Mouse (Mus musculus) lung, embryonic 14.5 days (tissue): Measurements from ENCODE around the gene Radil. TPM values are rescaled to one million over a fixed set of nuclear protein-coding genes. Genes with fewer than 3 reads are reported as not detected.

Experiments used
- ATAC-seq: fragments of 200-750 bp; cut with Nextera tagmentation; 2 replicates; pipeline ENCODE4 v1.8.0; 2017; ENCODE audit warnings: mild to moderate bottlenecking, moderate TSS enrichment, moderate library complexity; ENCODE audit not compliant: insufficient read depth
- DNase-seq: peaks from one replicate; pipeline ENCODE4 v3.0.0-alpha.2; 2015
- H3K27ac ChIP-seq: fragments of 300-500 bp; sonication (generic); 2 replicates; pipeline ENCODE4 v1.5.1; 2014; ENCODE audit warnings: low read depth, mild to moderate bottlenecking, moderate library complexity
- H3K27me3 ChIP-seq: fragments of 300-500 bp; sonication (generic); 2 replicates; pipeline ENCODE4 v1.6.1; 2014; ENCODE audit warnings: low read length, control low read depth; ENCODE audit not compliant: insufficient read depth
- H3K36me3 ChIP-seq: fragments of 300-500 bp; sonication (generic); 2 replicates; pipeline ENCODE4 v1.6.1; 2014; ENCODE audit warnings: control low read depth; ENCODE audit not compliant: insufficient read depth
- H3K4me1 ChIP-seq: fragments of 300-500 bp; sonication (generic); 2 replicates; pipeline ENCODE4 v1.6.1; 2014; ENCODE audit warnings: antibody characterized with exemption, control low read depth; ENCODE audit not compliant: insufficient read depth
- H3K4me2 ChIP-seq: fragments of 300-500 bp; sonication (generic); 2 replicates; pipeline ENCODE4 v1.6.1; 2014; ENCODE audit warnings: mild to moderate bottlenecking
- H3K4me3 ChIP-seq: fragments of 300-500 bp; sonication (generic); 2 replicates; pipeline ENCODE4 v1.5.1; 2014; ENCODE audit warnings: low read depth, low read length
- H3K9ac ChIP-seq: fragments of 300-500 bp; sonication (generic); 2 replicates; pipeline ENCODE4 v1.6.1; 2014
- H3K9me3 ChIP-seq: fragments of 300-500 bp; sonication (generic); 2 replicates; pipeline ENCODE4 v1.6.1; 2016; ENCODE audit warnings: low read depth, low read length, control low read depth
- CTCF ChIP-seq: IDR thresholded peaks from 2 replicates; pipeline ENCODE4 v1.5.1; 2016; ENCODE audit warnings: antibody characterized with exemption, low read depth
- WGBS: fragments of 180-500 bp; shearing (Covaris S2); extraction: QIAGEN DNeasy Blood & Tissue Kit; methylation state at CpG from one replicate; pipeline ENCODE4 v1.1.7; 2014; 5-methylcytosine and 5-hydroxymethylcytosine counted together
- polyA plus RNA-seq: library from polyadenylated mRNA; unstranded; fragments of >200 nt; fragmentation: Nextera tagmentation; extraction: Ambion mirVana; gene quantifications from 2 replicates; pipeline ENCODE4 v1.2.1, GENCODE M21; 2014

Gene Radil
- polyA plus RNA-seq, 1 experiment from 2014 or later, result 2.6 TPM

- WGBS, result 78% methylated on average over 5 of the region's 5 CpGs
- no peak overlapping the region for H3K4me2 ChIP-seq
- no peaks in the 10 kb centered on the region for H3K4me1 ChIP-seq
- H3K9ac ChIP-seq, result no peak overlapping the region
- no peaks in the 10 kb centered on the region for H3K9me3 ChIP-seq
- H3K27me3 ChIP-seq, result 0 out of 2 replicates have a peak, but pooled peaks cover under 1% of the 10 kb centered on the region
- H3K27ac ChIP-seq, result no peak overlapping the region
- H3K36me3 ChIP-seq, result no peaks in the 10 kb centered on the region
- H3K4me3 ChIP-seq, result no peak overlapping the region
- TF ChIP-seq CTCF, result no peak
- ATAC-seq (no peak), DNase-seq (no peak)
Measured at GRCm38 (mm10) chr5:142555866-142556265, 5.0 kb upstream of the Radil start.

DNA sequence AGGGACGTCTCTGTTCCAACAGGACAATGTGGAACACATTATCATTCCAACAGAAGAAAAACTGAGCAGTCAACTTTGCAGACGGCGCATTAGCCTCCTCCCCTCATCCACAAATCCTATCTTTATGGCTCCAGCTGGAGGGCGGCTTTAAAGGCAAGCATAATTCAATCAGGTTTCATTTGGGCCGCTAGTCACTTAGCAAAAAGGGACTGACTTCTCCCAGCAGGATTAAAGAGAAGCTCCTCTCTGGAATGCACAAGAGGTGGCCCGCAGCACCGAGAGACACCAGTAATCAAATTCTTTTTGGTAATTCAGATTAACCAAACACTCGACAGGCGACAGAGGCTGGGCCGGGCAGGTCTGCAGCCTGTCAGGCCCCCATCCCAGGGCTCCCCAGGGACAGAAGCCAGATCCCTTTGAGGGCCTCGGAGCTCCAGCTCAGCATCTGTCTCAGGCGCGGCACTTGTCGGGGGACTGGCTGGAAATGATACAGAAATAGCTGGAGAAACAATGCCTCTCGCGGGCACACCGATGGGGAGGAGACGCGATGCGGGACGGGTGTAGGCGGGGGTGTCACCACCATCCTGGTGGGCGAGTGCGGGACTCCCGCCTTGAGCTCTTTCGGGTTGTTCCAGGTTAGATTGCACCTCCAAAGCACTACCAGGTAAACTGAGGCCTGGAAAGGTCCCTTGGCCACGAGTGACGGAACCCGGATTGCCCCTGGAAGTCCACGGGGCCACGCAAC is 765 bp downstream of the Radil start:
- H3K27me3 ChIP-seq, result 0 out of 2 replicates have a peak, but pooled peaks cover 7% of the 10 kb centered on the region
- ATAC-seq, result peak; percentile 28
- H3K36me3 ChIP-seq, result no peaks in the 10 kb centered on the region
- peak overlapping the region; percentile 55 for H3K9ac ChIP-seq
- no peaks in the 10 kb centered on the region for H3K9me3 ChIP-seq
- TF ChIP-seq CTCF, result 0 out of 2 replicates have a peak, but pooled peaks have one; percentile 1
- peak overlapping the region; percentile 100 for H3K4me2 ChIP-seq
- H3K4me1 ChIP-seq, result no peaks in the 10 kb centered on the region
- 2% methylated on average over 27 of the region's 31 CpGs for WGBS
- H3K27ac ChIP-seq, result peak overlapping the region; percentile 48; the same call in 1 of the 2 replicates
- H3K4me3 ChIP-seq, result peak overlapping the region; percentile 64
- DNase-seq, result peak; percentile 56

- TF ChIP-seq CTCF, result no peak
- DNase-seq (no peak), ATAC-seq (no peak)
- 40% methylated on average over 9 of the region's 9 CpGs for WGBS
- H3K36me3 ChIP-seq, result no peaks in the 10 kb centered on the region
- no peak overlapping the region for H3K9ac ChIP-seq
- H3K4me2 ChIP-seq, result peak overlapping the region; percentile 100; the same call in 1 of the 2 replicates
- H3K27ac ChIP-seq, result no peak overlapping the region
- 0 out of 2 replicates have a peak, but pooled peaks cover 7% of the 10 kb centered on the region for H3K27me3 ChIP-seq
- H3K9me3 ChIP-seq, result no peaks in the 10 kb centered on the region
- H3K4me3 ChIP-seq, result no peak overlapping the region
- 0 out of 2 replicates have a peak, but pooled peaks cover 3% of the 10 kb centered on the region for H3K4me1 ChIP-seq
Measured at GRCm38 (mm10) chr5:142549441-142549840, 1.5 kb downstream of the Radil start.

- Histone ChIP-seq H3K4me3 (no peak overlapping the region), H3K36me3 (no peaks in the 10 kb centered on the region), H3K9me3 (no peaks in the 10 kb centered on the region), H3K4me2 (no peak overlapping the region), H3K9ac (no peak overlapping the region), H3K27me3 (0 out of 2 replicates have a peak, but pooled peaks cover 7% of the 10 kb centered on the region), H3K4me1 (0 out of 2 replicates have a peak, but pooled peaks cover 3% of the 10 kb centered on the region), H3K27ac (no peak overlapping the region)
- no peak for TF ChIP-seq CTCF
- WGBS, result 84% methylated on average over 3 of the region's 3 CpGs
- no peak for DNase-seq
- ATAC-seq, result no peak
Measured at GRCm38 (mm10) chr5:142547066-142547465, 3.8 kb downstream of the Radil start.

- Histone ChIP-seq H3K4me1 (0 out of 2 replicates have a peak, but pooled peaks cover 3% of the 10 kb centered on the region), H3K27me3 (0 out of 2 replicates have a peak, but pooled peaks cover 7% of the 10 kb centered on the region), H3K9ac (no peak overlapping the region), H3K36me3 (no peaks in the 10 kb centered on the region), H3K4me2 (no peak overlapping the region), H3K27ac (0 out of 2 replicates have a peak overlapping the region, but pooled peaks have one; percentile 10), H3K9me3 (no peaks in the 10 kb centered on the region), H3K4me3 (no peak overlapping the region)
- ATAC-seq (no peak), DNase-seq (peak; percentile 20)
- WGBS, result 24% methylated on average over 5 of the region's 5 CpGs
- TF ChIP-seq CTCF, result no peak
Measured at GRCm38 (mm10) chr5:142546344-142546743, 4.6 kb downstream of the Radil start.

DNA sequence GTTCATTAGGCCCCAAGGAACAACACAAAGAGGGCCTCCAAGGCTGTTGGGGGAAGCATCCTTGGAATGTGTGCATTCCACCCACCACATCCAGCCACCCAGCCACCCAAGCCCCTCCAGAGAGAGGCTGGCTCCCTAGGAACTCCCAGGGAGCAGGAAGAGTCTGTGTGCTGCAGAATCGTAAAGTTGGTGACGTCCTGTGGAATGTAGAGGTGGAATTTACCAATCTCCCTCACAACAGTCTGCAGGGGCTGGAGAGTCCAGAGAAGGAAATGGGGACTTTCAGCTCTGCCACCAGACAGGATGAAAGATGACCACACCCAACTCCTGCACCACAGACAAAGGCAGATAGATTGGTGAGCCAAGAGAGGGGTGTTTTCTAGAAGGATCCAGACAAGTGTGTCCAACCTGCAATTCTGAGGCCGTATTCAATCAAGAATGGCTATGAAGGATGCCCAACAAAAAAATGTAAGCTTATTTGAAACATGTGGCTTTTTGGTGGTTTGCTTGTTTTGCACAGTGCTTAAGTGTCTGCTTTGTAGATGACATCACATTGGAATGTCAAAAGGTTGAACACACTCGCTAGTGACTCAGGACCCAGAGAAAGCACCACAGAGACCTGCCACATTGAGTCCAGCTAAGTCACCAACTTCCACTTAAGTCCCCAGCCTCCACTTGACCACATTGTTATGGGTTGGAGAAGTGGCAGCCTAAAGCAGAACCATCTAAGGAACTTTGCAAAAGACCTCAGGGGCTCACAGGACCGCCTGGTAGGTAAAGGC is 5.7 kb downstream of the Radil start:
- Histone ChIP-seq H3K9me3 (no peaks in the 10 kb centered on the region), H3K4me1 (0 out of 2 replicates have a peak, but pooled peaks cover 3% of the 10 kb centered on the region), H3K36me3 (no peaks in the 10 kb centered on the region), H3K27me3 (0 out of 2 replicates have a peak, but pooled peaks cover under 1% of the 10 kb centered on the region), H3K27ac (peak overlapping the region; percentile 36; the same call in 1 of the 2 replicates), H3K4me3 (no peak overlapping the region), H3K9ac (no peak overlapping the region), H3K4me2 (no peak overlapping the region)
- no peak for TF ChIP-seq CTCF
- peak; percentile 24 for DNase-seq
- ATAC-seq, result peak; percentile 33; the same call in 1 of the 2 replicates
- WGBS, result 48% methylated on average over 5 of the region's 5 CpGs
